Mouse (Mus musculus): ENCODE data around the gene Atp2c2. TPM values are rescaled to one million over a fixed set of nuclear protein-coding genes. Genes with fewer than 3 reads are reported as not detected.

Atp2c2 gene
- total RNA-seq, 2 experiments from 2014 or later = not detected

DNA sequence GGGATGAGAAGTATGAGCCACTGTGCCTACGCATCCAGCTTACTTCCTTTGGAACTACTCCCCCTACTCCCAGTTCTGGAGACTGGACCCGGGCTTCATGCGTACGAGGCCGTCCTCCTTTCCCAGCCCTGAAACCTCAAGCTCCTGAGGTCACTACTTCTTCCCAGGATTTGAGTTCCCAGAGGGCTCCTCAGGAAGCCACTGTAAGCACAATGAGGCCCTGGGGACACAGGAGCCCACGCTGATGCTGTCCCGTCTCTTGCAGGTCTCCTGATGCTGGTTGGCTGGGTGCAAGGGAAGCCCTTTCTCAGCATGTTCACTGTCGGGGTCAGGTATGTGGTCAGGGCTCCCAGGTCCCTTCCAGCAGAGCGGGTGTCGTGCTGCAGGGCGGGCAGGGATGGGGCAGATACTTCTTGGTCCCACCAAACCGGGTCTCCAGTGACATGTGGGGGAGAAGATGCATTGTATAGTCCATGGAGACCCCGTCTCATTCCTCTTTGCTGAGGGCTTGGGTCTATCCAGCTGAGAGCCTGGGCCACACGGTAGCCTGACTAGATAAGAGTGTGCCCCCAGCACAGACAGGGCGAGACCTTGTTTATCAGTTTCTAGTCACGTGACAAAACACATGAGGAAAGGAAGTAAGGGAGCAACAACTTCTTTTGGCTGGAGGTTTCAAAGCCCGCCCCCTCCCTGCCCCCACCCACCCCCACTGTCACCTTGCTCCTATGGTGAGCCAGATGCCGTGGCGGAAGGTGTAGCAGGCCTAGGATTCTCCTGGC lies 38.5 kb downstream of the Atp2c2 start:
- no peak for DNase-seq (ENCODE audit: low spot score in 2 of 2)

DNA sequence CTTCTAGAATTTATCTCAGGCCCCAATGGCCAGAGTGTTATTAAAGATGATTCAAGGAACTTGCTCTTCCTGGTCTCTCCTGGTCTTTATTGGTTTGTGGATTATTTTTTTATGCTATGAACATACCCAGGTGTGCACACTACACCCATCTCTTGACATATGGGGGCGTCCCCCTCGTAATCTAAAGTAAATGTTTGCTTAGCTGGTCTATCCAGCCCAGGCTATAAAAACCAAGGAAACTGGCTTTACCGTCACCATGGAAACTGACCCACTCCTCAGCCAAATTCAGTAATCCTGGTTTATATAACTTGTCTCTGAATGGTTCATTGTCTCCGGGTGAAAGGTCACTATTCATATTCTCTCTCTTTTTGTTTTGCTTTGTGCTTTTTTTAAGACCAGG lies 40.8 kb downstream of the Atp2c2 start:
- no peak for DNase-seq (ENCODE audit: low spot score in 2 of 2)

DNA sequence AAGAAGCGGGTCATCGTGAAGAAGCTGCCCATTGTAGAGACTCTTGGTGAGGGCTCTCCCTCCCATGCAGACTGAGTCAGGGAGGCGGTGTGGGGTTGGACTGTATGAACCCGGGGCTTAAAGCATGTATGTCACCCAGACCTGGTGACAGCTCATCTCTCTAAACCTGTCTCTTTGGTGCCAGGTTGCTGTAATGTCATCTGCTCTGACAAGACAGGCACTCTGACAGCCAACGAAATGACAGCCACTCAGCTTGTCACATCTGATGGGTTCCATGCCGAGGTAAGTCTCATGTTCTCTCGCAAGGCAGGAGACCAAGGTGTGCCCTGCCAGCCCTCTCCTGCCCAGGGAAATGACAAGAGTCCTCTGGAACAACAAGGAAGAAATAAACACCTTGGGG lies 42.6 kb downstream of the Atp2c2 start:
- DNase-seq (ENCODE audit: low spot score in 2 of 2) = no peak

GRCm38 (mm10) chr8:119743291-119744026 lies 43.6 kb downstream of the Atp2c2 start:
- peak; percentile 29 to 51 for DNase-seq (ENCODE audit: low spot score in 2 of 2)

DNA sequence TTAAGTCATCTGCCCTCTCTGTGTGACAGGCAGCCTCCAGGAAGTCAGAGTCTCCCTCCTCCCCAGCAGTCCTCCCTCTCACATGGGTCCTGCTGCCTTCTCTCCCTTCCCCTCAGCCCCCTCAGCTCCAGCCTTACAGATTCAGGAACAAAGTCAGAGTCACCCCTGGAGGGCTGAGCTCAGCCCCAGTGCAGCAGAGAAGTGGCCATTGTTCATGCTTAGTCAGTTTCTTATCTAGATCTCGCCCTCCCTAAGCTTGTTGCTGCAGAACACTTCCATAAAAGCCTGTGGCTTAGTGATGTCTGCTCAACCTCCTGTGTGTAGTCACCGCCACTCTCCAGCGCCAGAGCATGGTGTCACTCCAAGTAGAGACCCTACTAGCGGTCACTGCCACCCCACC lies 44.8 kb downstream of the Atp2c2 start:
- no peak for DNase-seq (ENCODE audit: low spot score in 2 of 2)

DNA sequence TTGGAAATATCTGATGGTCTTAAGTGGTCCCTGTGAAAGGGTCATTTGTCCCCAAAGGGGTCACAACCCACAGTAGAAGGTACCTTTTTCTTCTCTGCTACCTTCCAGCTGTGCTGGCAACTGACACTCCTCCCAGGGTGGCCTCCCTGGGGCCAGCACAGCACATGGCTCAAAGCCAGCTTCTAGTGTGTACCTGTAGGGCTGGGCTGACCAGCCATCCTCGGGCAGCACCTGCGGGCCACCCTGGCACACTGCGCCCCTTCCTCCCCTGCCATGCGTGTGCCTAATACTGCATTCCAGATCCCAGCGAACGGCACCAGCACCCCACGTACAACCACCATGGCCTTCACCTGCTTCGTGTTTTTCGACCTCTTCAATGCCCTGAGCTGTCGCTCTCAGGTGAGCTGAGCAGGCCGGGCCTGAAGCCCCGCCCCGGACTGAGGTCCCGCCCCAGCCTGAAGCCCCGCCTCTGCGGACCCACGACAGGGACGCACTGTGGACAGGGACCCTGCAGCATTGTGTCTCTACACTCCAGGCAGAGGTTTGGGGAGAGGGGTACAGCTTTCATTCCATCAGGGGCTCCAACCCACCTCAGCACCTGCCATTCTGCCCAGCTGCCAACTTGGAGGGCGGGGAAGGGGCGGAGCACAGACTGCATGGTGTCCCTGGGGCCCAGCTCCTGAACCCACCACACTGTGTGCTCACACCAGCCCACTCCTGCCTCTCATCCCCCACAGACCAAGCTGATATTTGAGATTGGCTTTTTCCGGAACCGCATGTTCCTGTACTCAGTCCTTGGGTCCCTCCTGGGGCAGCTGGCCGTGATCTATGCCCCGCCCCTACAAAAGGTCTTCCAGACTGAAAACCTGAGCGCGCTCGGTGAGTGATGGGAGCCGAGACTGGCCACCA lies 55.7 kb downstream of the Atp2c2 start:
- no peak for DNase-seq (ENCODE audit: low spot score in 2 of 2)

GRCm38 (mm10) chr8:119756147-119756461 lies 56.3 kb downstream of the Atp2c2 start:
- DNase-seq (ENCODE audit: low spot score in 2 of 2) = no peak

DNA sequence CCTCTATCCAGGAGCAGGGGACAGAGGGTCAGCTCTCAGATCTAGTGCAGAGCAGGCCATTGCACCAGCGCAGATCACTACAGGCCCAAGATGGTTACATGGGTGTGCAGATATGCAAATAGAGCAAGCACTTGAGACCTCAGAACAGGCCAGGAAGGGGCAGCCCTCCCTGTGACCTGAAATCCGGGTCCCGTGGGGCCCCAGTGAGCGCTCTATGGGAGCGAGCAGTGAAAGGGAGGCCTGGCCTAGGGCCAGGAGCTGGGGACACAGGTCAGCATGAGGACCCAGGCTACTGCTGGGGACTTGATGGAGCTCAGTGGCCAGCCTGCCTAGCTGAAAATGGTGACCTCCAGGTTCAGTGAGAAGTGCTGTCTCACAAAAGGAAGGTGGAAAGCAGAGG lies 56.7 kb downstream of the Atp2c2 start:
- DNase-seq (ENCODE audit: low spot score in 2 of 2) = no peak

DNA sequence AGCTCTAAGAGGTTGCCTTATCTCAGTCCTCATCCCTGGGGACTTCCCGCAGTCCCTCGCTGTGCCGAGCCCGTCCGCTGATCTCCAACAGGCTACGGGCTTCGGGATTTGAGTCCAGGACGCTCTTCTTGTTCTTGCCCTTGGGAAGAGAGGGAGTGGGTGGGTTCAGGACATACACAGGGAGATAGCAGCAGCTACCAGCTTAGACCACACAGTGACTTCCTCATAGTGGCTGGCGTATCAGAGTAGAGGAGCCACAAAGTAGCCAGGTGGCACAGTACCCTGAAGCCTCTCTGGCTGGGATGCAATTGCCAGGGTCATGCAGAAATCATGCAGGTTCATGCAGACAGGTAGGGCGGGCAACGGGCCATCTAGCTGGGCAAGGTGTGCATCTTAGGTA lies 61.9 kb downstream of the Atp2c2 start:
- no peak for DNase-seq (ENCODE audit: low spot score in 2 of 2)

- no peak for DNase-seq (ENCODE audit: low spot score in 2 of 2)
These were observed 62.7 kb downstream of the Atp2c2 start for GRCm38 (mm10) chr8:119762226-119763220.

GRCm38 (mm10) chr8:119765311-119765710 lies 65.5 kb downstream of the Atp2c2 start:
- DNase-seq (ENCODE audit: low spot score in 2 of 2) = peak in 1 of 2 experiments; percentile 6

DNA sequence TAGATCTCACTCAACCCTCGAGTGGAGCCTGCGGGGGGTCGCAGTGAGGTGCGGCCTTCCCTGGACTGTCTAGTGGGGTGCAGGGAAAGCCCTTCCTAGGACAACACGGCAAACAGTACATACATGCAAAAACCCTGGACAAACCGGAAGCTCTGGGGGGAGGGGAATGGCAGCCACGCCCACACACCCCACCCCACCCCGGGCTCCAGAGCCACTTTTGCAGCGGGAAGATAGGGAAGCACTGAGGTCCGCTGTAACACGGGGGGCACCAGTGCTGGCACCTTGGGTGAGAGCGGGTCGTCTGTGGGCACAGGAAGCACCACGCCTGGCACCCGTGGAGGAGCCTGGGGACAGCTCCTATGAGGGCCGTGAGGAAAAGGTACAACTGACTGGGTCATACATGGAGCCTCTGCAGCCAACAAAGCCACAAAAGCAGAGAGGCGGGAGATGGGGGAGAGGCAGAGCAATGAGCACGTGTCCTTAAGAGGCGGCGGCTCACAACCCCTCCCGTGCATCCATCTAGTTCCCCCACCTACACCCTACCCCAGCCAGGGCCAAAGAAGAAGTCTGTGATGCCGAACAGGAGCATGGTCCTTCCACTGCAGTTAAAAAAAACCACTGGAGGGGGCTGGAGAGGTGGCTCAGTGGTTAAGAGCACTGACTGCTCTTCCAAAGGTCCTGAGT lies 66.1 kb downstream of the Atp2c2 start:
- peak in 1 of 2 experiments; percentile 7 for DNase-seq (ENCODE audit: low spot score in 2 of 2)

- no peak for DNase-seq (ENCODE audit: low spot score in 2 of 2)
These were observed 76.9 kb downstream of the Atp2c2 start for GRCm38 (mm10) chr8:119776668-119777245.

DNA sequence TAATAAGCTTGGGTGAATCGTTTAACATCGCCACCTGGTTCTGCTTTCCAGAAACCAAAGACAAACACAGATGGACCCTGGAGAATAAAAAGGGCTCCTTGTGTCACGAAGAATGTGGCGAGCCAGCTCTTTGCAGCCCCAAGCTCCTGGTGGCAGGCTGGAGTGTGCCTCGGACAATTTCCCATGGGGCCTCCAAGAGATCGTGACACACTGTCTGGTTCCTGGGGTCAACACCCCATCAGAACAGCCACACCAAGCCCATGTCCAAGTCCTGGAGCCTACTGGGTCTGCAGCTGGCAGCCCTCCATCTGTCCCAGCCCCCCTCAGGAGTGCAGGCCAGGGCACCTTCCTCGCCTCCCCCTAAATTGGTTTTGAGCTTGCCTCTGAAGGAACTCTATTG lies 78.0 kb downstream of the Atp2c2 start:
- DNase-seq (ENCODE audit: low spot score in 2 of 2) = no peak

DNA sequence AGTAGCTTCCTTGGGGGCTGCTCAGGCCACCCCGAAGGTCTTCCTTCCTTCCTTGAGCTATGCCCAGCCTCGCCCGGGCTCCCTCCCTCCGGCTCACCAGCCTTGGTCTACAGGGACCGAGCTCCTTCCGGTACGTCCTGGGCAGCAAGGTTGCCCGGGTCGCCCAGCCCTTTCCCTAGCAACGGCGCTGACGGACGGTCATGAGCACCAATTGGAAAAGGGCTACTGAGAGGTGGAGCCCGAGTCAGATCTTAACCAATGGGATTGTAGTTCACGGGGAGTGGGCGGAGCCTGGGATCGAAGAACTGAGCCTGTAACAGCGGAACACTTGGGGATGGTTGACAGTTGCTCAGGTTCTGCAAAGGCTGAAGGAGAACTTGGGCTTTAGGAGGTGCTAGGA lies 78.5 kb downstream of the Atp2c2 start, which contains the start of gene Tldc1:
Tldc1 (minus strand) TSS at position 154 of the 400 bp plus-strand sequence.
- DNase-seq (ENCODE audit: low spot score in 2 of 2) = peak; percentile 98 to 99

DNA sequence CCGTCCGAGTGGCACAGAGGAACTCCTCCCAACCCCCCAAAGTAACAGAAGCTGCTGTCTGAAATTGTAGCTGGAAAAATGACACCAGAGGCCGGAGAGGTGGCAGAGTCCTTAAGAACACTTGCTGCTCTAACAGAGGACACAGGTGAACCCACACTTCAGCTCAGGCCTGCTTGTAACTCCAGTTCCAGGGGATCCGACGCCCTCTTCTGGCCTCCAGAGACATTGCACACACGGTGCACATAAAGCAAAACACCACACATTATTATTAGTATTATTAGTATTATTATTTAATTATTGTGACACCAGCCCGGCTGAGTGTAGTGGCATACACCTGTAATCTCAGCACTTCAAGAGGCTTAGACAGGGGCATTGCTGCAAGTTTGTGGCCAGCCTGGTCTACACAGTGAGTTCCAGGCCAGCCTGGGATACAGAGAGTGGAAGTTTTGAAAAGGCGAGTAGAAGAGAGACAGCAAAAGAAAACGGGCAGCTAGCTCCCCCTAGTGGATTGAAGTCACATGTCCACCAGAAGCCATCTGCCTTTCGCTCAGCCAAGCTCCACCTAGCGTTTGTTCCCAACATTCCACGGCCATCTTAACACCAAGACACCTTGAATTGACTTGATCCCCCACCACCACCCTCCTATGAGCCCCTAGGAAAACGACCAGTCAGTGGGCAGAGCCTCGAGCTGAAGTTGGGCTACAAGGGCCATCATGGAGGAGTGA lies 79.4 kb downstream of the Atp2c2 start:
- DNase-seq (ENCODE audit: low spot score in 2 of 2) = peak; percentile 58 to 82

GRCm38 (mm10) chr8:119780402-119781049 lies 80.7 kb downstream of the Atp2c2 start:
- no peak for DNase-seq (ENCODE audit: low spot score in 2 of 2)
